Mouse (Mus musculus): ENCODE measurements around the gene Bcorl1. TPM values are rescaled to one million over a fixed set of nuclear protein-coding genes. Genes with fewer than 3 reads are reported as not detected.

The Bcorl1 gene
- total RNA-seq (2014; rRNA removed) (7.8 and 8.5 TPM in 2 replicates), polyA plus RNA-seq (2015; fragmentation: Nextera tagmentation; extraction: Ambion mirVana) (3.3 and 4.0 TPM in 2 replicates)

GRCm38 (mm10) chrX:48341141-48341540, at the start of gene Bcorl1:
TSS of gene Bcorl1 (plus strand) at chrX:48341358.
- H3K36me3 ChIP-seq (ENCODE audit: insufficient read depth, low read length), result no peaks in the 10 kb centered on the region
- no peaks in the 10 kb centered on the region for H3K27me3 ChIP-seq (ENCODE audit: insufficient read depth, low read length)
- DNase-seq (ENCODE audit: low spot score) (peak; percentile 25), ATAC-seq (no peak)
- peak within 1 kb of the TSS; percentile 66 for H3K4me2 ChIP-seq (ENCODE audit: low read depth, low read length)
- H3K9ac ChIP-seq (replicated peaks; ENCODE audit: low read length), result peak within 1 kb of the TSS; percentile 45
- H3K27ac ChIP-seq, result no peak within 1 kb of the TSS
- no peak for TF ChIP-seq CTCF (IDR thresholded peaks at IDR 0.05; ENCODE audit: low read depth)
- no peaks in the 10 kb centered on the region for H3K4me1 ChIP-seq (ENCODE audit: insufficient read depth, low read length)
- peak within 1 kb of the TSS; percentile 46 for H3K4me3 ChIP-seq (ENCODE audit: low read length)
- H3K9me3 ChIP-seq (ENCODE audit: low read length), result no peaks in the 10 kb centered on the region
- WGBS, result 32% methylated on average over 13 of the region's 33 CpGs

GRCm38 (mm10) chrX:48291413-48291812, 49.7 kb upstream of the Bcorl1 start:
- no peak for DNase-seq (ENCODE audit: low spot score)
- no peak for TF ChIP-seq CTCF (IDR thresholded peaks at IDR 0.05; ENCODE audit: low read depth)
- H3K4me1 ChIP-seq (ENCODE audit: insufficient read depth, low read length), result no peaks in the 10 kb centered on the region

DNA sequence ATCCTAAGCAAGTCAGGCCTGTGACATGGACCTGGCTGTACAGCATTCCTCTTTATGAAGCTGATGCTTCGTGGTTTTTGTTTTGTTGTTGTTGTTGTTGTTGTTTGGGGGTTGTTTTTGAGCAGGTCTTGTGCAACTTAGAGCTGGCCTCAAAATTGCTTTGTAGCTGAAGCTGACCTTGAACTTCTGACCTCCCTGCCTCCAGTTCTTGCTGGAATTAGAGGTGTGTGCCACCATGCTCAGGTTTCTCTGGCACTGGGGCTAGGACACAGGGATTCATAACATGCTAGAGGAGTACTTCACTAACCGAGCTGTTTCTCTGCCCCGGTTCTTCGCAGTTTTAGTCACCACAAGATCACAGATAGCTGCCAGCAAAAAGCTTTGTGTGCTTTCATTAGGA, 35.8 kb upstream of the Bcorl1 start:
- ATAC-seq, result no peak
- H3K4me2 ChIP-seq (ENCODE audit: low read depth, low read length), result no peak overlapping the region
- no peaks in the 10 kb centered on the region for H3K36me3 ChIP-seq (ENCODE audit: insufficient read depth, low read length)
- DNase-seq (ENCODE audit: low spot score), result no peak
- no peak for TF ChIP-seq CTCF (IDR thresholded peaks at IDR 0.05; ENCODE audit: low read depth)
- WGBS, result 82% methylated on average over 4 of the region's 4 CpGs
- no peak overlapping the region for H3K9ac ChIP-seq (replicated peaks; ENCODE audit: low read length)
- H3K27ac ChIP-seq, result no peak overlapping the region
- no peaks in the 10 kb centered on the region for H3K27me3 ChIP-seq (ENCODE audit: insufficient read depth, low read length)
- no peaks in the 10 kb centered on the region for H3K4me1 ChIP-seq (ENCODE audit: insufficient read depth, low read length)
- no peak overlapping the region for H3K4me3 ChIP-seq (ENCODE audit: low read length)
- H3K9me3 ChIP-seq (ENCODE audit: low read length), result no peaks in the 10 kb centered on the region

More at GRCm38 (mm10) chrX:48291413-48291812, 49.7 kb upstream of the Bcorl1 start:
- Histone ChIP-seq H3K9me3 (ENCODE audit: low read length) (no peaks in the 10 kb centered on the region), H3K4me2 (ENCODE audit: low read depth, low read length) (no peak overlapping the region), H3K27ac (no peak overlapping the region), H3K4me3 (ENCODE audit: low read length) (no peak overlapping the region), H3K27me3 (ENCODE audit: insufficient read depth, low read length) (no peaks in the 10 kb centered on the region), H3K9ac (replicated peaks; ENCODE audit: low read length) (no peak overlapping the region), H3K36me3 (ENCODE audit: insufficient read depth, low read length) (no peaks in the 10 kb centered on the region)
- ATAC-seq, result no peak
- 40% methylated on average over 3 of the region's 3 CpGs for WGBS

DNA sequence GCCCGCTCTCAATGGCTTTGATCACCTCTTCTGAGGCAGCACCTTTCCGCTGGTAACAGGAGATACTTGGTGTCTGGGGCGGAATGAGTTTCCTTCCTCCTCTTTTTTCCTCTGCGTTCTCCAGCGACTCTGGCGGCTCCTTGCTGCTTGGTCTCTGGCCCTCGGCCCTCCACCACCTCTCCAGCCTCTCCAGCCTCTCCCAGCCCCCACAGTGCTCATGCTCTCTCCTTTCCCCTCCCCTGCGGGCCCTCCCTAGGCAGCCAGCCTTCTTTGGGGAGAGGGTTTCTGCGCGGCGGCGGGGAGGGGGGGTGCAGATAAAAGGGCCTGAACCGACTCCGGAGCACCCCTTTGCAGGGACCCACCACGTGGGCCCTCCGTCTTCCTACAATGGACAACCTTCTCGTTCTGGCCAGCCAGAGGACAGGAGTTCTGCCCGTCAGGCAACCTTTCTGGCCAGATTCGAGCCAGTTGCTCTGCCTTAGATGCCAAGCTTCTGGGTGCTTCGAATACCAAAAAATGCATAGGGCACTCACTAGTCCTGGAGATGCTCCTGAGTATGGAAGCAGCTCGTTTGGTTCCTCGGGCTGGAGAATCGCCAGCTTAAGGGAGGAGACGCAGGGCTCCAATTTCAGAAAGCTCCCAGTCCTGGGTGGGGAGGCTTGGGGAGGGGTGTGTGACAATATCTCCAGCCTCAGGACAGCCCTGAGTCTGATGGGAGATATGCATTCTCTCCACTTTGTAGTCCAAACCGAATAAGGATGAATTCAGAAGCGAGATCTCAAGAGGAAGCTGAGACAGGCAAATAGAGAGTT, 30.2 kb upstream of the Bcorl1 start:
- TF ChIP-seq CTCF (IDR thresholded peaks at IDR 0.05; ENCODE audit: low read depth), result no peak
- ATAC-seq (no peak), DNase-seq (ENCODE audit: low spot score) (no peak)
- no peaks in the 10 kb centered on the region for H3K9me3 ChIP-seq (ENCODE audit: low read length)
- WGBS, result 36% methylated on average over 26 of the region's 26 CpGs
- no peaks in the 10 kb centered on the region for H3K4me1 ChIP-seq (ENCODE audit: insufficient read depth, low read length)
- H3K4me3 ChIP-seq (ENCODE audit: low read length), result peak overlapping the region; percentile 24
- H3K27me3 ChIP-seq (ENCODE audit: insufficient read depth, low read length), result no peaks in the 10 kb centered on the region
- no peaks in the 10 kb centered on the region for H3K36me3 ChIP-seq (ENCODE audit: insufficient read depth, low read length)
- peak overlapping the region; percentile 48 for H3K4me2 ChIP-seq (ENCODE audit: low read depth, low read length)
- no peak overlapping the region for H3K27ac ChIP-seq
- H3K9ac ChIP-seq (replicated peaks; ENCODE audit: low read length), result no peak overlapping the region

DNA sequence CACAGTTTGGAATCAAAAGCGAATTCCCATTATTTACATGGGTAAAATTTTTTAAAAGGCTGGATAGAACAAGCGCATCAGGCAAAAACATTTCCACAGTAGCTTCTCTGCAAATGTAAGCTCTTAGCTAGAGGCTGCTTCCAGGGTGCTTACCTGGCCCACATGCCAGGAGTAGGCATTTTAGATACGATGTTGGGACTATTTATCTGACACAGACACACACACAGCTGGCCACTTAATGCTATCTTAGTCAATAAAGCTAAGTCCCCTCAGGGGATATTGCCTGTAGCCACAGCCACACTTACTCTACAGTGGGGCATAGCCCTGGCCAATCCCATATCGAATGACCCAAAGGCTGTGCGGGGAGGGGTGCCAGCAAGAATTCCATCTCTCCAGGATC, 29.4 kb upstream of the Bcorl1 start:
- Histone ChIP-seq H3K27me3 (ENCODE audit: insufficient read depth, low read length) (no peaks in the 10 kb centered on the region), H3K4me3 (ENCODE audit: low read length) (no peak overlapping the region), H3K9me3 (ENCODE audit: low read length) (no peaks in the 10 kb centered on the region), H3K4me2 (ENCODE audit: low read depth, low read length) (no peak overlapping the region), H3K4me1 (ENCODE audit: insufficient read depth, low read length) (no peaks in the 10 kb centered on the region), H3K27ac (no peak overlapping the region), H3K36me3 (ENCODE audit: insufficient read depth, low read length) (no peaks in the 10 kb centered on the region), H3K9ac (replicated peaks; ENCODE audit: low read length) (no peak overlapping the region)
- ATAC-seq (no peak), DNase-seq (ENCODE audit: low spot score) (no peak)
- TF ChIP-seq CTCF (IDR thresholded peaks at IDR 0.05; ENCODE audit: low read depth), result no peak
- 80% methylated on average over 5 of the region's 5 CpGs for WGBS

DNA sequence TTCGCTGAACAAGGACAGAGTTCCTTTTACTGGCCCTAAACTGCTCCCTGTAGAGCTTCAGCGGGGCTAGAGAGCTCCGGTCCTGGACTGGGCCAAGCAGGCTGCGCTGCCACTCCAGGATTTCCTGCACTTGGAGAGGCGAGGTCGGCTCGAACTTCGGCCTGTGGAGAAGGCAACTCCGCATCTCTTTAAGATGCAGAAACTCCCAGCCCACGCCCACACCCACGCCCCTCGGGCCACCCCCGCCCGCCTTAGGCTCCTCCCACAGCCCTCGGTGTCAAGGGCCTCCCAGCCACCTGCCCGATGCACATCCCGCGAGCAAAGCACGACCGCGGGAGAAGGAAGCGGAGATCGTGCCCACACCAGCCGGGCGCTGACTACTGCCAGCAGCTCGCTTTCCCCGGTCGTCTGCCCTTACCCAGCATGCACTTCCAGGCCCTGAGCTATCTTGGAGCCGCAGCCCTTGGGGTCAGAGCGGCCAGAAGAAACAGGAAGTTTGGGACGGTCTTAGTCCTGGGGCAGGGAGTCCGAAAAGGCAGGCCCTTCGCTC, 26.6 kb upstream of the Bcorl1 start:
- Histone ChIP-seq H3K9me3 (ENCODE audit: low read length) (no peaks in the 10 kb centered on the region), H3K9ac (replicated peaks; ENCODE audit: low read length) (peak overlapping the region; percentile 30; the same call in 1 of the 2 replicates), H3K27ac (no peak overlapping the region), H3K4me1 (ENCODE audit: insufficient read depth, low read length) (no peaks in the 10 kb centered on the region), H3K4me3 (ENCODE audit: low read length) (peak overlapping the region; percentile 39), H3K27me3 (ENCODE audit: insufficient read depth, low read length) (no peaks in the 10 kb centered on the region), H3K36me3 (ENCODE audit: insufficient read depth, low read length) (no peaks in the 10 kb centered on the region), H3K4me2 (ENCODE audit: low read depth, low read length) (peak overlapping the region; percentile 57)
- WGBS, result 22% methylated on average over 29 of the region's 33 CpGs
- DNase-seq (ENCODE audit: low spot score) (peak; percentile 63), ATAC-seq (peak; percentile 89)
- no peak for TF ChIP-seq CTCF (IDR thresholded peaks at IDR 0.05; ENCODE audit: low read depth)

- H3K27me3 ChIP-seq (ENCODE audit: insufficient read depth, low read length), result no peaks in the 10 kb centered on the region
- H3K27ac ChIP-seq, result no peak overlapping the region
- ATAC-seq (no peak), DNase-seq (ENCODE audit: low spot score) (no peak)
- 73% methylated on average over 3 of the region's 3 CpGs for WGBS
- no peak overlapping the region for H3K9ac ChIP-seq (replicated peaks; ENCODE audit: low read length)
- H3K4me2 ChIP-seq (ENCODE audit: low read depth, low read length), result no peak overlapping the region
- no peaks in the 10 kb centered on the region for H3K9me3 ChIP-seq (ENCODE audit: low read length)
- H3K4me3 ChIP-seq (ENCODE audit: low read length), result no peak overlapping the region
- TF ChIP-seq CTCF (IDR thresholded peaks at IDR 0.05; ENCODE audit: low read depth), result no peak
- H3K4me1 ChIP-seq (ENCODE audit: insufficient read depth, low read length), result no peaks in the 10 kb centered on the region
- no peaks in the 10 kb centered on the region for H3K36me3 ChIP-seq (ENCODE audit: insufficient read depth, low read length)
Measured at GRCm38 (mm10) chrX:48317444-48317843, 23.7 kb upstream of the Bcorl1 start.

All from hindbrain, postnatal 0 days (tissue).